Mouse (Mus musculus): ENCODE results near the gene Cops4.
A peak's percentile ranks its signal among the peaks of the same experiment; 100 is the strongest.

Gene Cops4

GRCm38 (mm10) chr5:100536638-100537037 is 18.5 kb downstream of the Cops4 start:
- DNase-seq (ENCODE audit: extremely low read depth, low read depth): no peak

- no peak for DNase-seq (ENCODE audit: extremely low read depth, low read depth)
These were observed 28.4 kb downstream of the Cops4 start for GRCm38 (mm10) chr5:100546294-100547080.

- DNase-seq (ENCODE audit: extremely low read depth, low read depth): no peak
These were observed 30.1 kb downstream of the Cops4 start for GRCm38 (mm10) chr5:100548236-100548635.

- DNase-seq (ENCODE audit: extremely low read depth, low read depth): no peak
These were observed 31.2 kb downstream of the Cops4 start for GRCm38 (mm10) chr5:100549311-100549710.

GRCm38 (mm10) chr5:100550151-100550550 is 32.0 kb downstream of the Cops4 start:
- no peak for DNase-seq (ENCODE audit: extremely low read depth, low read depth)

- no peak for DNase-seq (ENCODE audit: extremely low read depth, low read depth)
These were observed 33.8 kb downstream of the Cops4 start for GRCm38 (mm10) chr5:100551952-100552351.

GRCm38 (mm10) chr5:100553426-100553825 is 35.3 kb downstream of the Cops4 start:
- DNase-seq (ENCODE audit: extremely low read depth, low read depth): no peak

- DNase-seq (ENCODE audit: extremely low read depth, low read depth): no peak
These were observed 38.9 kb downstream of the Cops4 start for GRCm38 (mm10) chr5:100557019-100557418.

GRCm38 (mm10) chr5:100557537-100557936 is 39.4 kb downstream of the Cops4 start:
- no peak for DNase-seq (ENCODE audit: extremely low read depth, low read depth)

GRCm38 (mm10) chr5:100558783-100559182 is 40.7 kb downstream of the Cops4 start:
- DNase-seq (ENCODE audit: extremely low read depth, low read depth): no peak

- DNase-seq (ENCODE audit: extremely low read depth, low read depth): no peak
These were observed 41.2 kb downstream of the Cops4 start for GRCm38 (mm10) chr5:100559357-100559756.

- DNase-seq (ENCODE audit: extremely low read depth, low read depth): no peak
These were observed 44.6 kb downstream of the Cops4 start for GRCm38 (mm10) chr5:100562702-100563101.

GRCm38 (mm10) chr5:100566798-100567197 is 48.7 kb downstream of the Cops4 start:
- no peak for DNase-seq (ENCODE audit: extremely low read depth, low read depth)

- no peak for DNase-seq (ENCODE audit: extremely low read depth, low read depth)
These were observed 49.3 kb downstream of the Cops4 start for GRCm38 (mm10) chr5:100567258-100568032.

- DNase-seq (ENCODE audit: extremely low read depth, low read depth): no peak
These were observed 50.1 kb downstream of the Cops4 start for GRCm38 (mm10) chr5:100568177-100568576.

GRCm38 (mm10) chr5:100568802-100569201 is 50.7 kb downstream of the Cops4 start:
- no peak for DNase-seq (ENCODE audit: extremely low read depth, low read depth)

- no peak for DNase-seq (ENCODE audit: extremely low read depth, low read depth)
These were observed 51.3 kb downstream of the Cops4 start for GRCm38 (mm10) chr5:100569250-100569934.

- peak; percentile 63 for DNase-seq (ENCODE audit: extremely low read depth, low read depth)
These were observed 52.0 kb downstream of the Cops4 start for GRCm38 (mm10) chr5:100569997-100570595.

- DNase-seq (ENCODE audit: extremely low read depth, low read depth): no peak
These were observed 52.6 kb downstream of the Cops4 start for GRCm38 (mm10) chr5:100570716-100571115.

- no peak for DNase-seq (ENCODE audit: extremely low read depth, low read depth)
These were observed 54.0 kb downstream of the Cops4 start, which contains the start of gene Plac8 for GRCm38 (mm10) chr5:100572069-100572468. Gene Plac8 (minus strand): TSS chr5:100572245.

GRCm38 (mm10) chr5:100573256-100573655 is 55.1 kb downstream of the Cops4 start:
- no peak for DNase-seq (ENCODE audit: extremely low read depth, low read depth)
